Mouse (Mus musculus): ENCODE measurements around the gene Kif14. TPM values are rescaled to one million over a fixed set of nuclear protein-coding genes. Genes with fewer than 3 reads are reported as not detected.

Gene Kif14
- polyA plus RNA-seq, 1 experiment, result 3.7 TPM

DNA sequence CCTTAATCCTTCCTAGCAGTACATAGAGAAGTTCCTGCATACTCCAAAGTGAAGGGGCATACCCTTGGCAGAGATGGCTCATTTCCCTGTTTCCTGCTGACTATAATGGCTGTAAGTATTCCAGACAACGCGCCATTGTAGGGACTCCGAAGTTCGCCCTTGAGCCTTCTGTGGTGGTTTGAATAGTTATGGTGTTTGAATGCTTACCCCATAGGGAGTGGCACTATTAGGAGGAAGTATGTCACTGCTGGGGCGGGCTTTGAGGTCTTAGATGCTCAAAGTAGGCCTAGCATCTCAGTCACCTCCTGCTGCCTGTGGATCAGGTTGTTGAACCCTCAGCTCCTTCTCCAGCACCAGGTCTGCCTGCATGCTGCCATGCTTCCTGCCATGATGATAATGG, 100.2 kb downstream of the Kif14 start:
- Histone ChIP-seq H3K27me3 (ENCODE audit: control insufficient read depth, insufficient read depth, low read length) (no peaks in the 10 kb centered on the region), H3K36me3 (ENCODE audit: control insufficient read depth, insufficient read depth, low read length) (no peaks in the 10 kb centered on the region), H3K4me1 (replicated peaks; ENCODE audit: control insufficient read depth, insufficient read depth, low read length) (0 out of 2 replicates have a peak, but pooled peaks cover 4% of the 10 kb centered on the region), H3K4me3 (ENCODE audit: control insufficient read depth, insufficient read depth, low read length) (no peak overlapping the region), H3K27ac (ENCODE audit: control insufficient read depth, insufficient read depth, low read length) (no peak overlapping the region)
- TF ChIP-seq CTCF (IDR thresholded peaks at IDR 0.05; ENCODE audit: borderline replicate concordance, control insufficient read depth, extremely low read depth, insufficient read depth, low read length, poor library complexity), result no peak
- TF ChIP-seq POLR2A (IDR thresholded peaks at IDR 0.05; ENCODE audit: control insufficient read depth, extremely low read depth, insufficient read depth, low read length, poor library complexity), result no peak
- DNase-seq, result no peak
- WGBS, result 98% methylated on average over 5 of the region's 5 CpGs

DNA sequence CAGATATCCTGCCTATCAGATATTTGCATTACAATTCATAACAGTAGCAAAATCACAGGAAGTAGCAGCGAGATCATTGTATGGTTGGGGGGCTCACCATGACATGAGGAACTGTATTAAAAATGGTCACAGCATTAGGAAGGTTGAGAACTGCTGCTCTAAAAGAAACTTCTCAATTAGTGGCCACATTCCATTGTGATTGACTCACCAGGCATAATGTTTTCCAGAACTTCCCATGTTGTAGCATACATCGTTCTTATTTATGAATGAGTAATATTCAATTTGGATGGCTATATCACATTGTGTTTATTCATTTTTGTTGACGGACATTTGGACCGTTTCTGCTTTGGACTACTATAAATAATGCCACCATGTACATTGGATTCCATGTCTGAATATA, 101.5 kb downstream of the Kif14 start:
- DNase-seq, result no peak
- Histone ChIP-seq H3K27ac (ENCODE audit: control insufficient read depth, insufficient read depth, low read length) (no peak overlapping the region), H3K27me3 (ENCODE audit: control insufficient read depth, insufficient read depth, low read length) (no peaks in the 10 kb centered on the region), H3K36me3 (ENCODE audit: control insufficient read depth, insufficient read depth, low read length) (no peaks in the 10 kb centered on the region), H3K4me3 (ENCODE audit: control insufficient read depth, insufficient read depth, low read length) (no peak overlapping the region), H3K4me1 (replicated peaks; ENCODE audit: control insufficient read depth, insufficient read depth, low read length) (0 out of 2 replicates have a peak, but pooled peaks cover 4% of the 10 kb centered on the region)
- WGBS, result 96% methylated on average over 4 of the region's 4 CpGs
- TF ChIP-seq POLR2A (IDR thresholded peaks at IDR 0.05; ENCODE audit: control insufficient read depth, extremely low read depth, insufficient read depth, low read length, poor library complexity) (no peak), CTCF (IDR thresholded peaks at IDR 0.05; ENCODE audit: borderline replicate concordance, control insufficient read depth, extremely low read depth, insufficient read depth, low read length, poor library complexity) (no peak)

DNA sequence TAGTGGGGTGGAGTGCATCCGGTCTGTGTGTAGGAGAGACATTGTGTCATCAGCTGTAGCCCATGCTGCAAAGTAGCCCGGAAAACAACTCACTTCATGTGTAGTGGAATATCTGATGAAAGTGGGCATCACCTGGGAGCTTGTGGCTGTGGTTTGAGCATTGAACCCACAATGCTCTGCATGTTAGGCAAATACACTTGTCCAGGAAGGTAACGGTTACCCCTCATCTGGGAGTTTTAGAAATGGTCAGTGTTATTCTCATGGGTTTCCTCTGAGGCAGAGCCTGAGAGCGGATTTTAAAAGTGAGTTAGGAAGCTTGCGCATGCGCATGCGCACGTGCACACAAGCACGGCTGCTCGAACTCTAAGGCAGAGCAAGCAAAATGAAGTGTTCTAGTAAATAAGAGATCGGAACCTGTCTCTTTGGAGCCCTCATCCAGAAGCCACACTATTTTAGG, 102.6 kb downstream of the Kif14 start:
- WGBS, result 79% methylated on average over 11 of the region's 11 CpGs
- Histone ChIP-seq H3K4me1 (replicated peaks; ENCODE audit: control insufficient read depth, insufficient read depth, low read length) (0 out of 2 replicates have a peak, but pooled peaks cover 4% of the 10 kb centered on the region), H3K27ac (ENCODE audit: control insufficient read depth, insufficient read depth, low read length) (no peak overlapping the region), H3K27me3 (ENCODE audit: control insufficient read depth, insufficient read depth, low read length) (no peaks in the 10 kb centered on the region), H3K36me3 (ENCODE audit: control insufficient read depth, insufficient read depth, low read length) (no peaks in the 10 kb centered on the region), H3K4me3 (ENCODE audit: control insufficient read depth, insufficient read depth, low read length) (no peak overlapping the region)
- no peak for TF ChIP-seq CTCF (IDR thresholded peaks at IDR 0.05; ENCODE audit: borderline replicate concordance, control insufficient read depth, extremely low read depth, insufficient read depth, low read length, poor library complexity)
- TF ChIP-seq POLR2A (IDR thresholded peaks at IDR 0.05; ENCODE audit: control insufficient read depth, extremely low read depth, insufficient read depth, low read length, poor library complexity), result no peak
- no peak for DNase-seq

DNA sequence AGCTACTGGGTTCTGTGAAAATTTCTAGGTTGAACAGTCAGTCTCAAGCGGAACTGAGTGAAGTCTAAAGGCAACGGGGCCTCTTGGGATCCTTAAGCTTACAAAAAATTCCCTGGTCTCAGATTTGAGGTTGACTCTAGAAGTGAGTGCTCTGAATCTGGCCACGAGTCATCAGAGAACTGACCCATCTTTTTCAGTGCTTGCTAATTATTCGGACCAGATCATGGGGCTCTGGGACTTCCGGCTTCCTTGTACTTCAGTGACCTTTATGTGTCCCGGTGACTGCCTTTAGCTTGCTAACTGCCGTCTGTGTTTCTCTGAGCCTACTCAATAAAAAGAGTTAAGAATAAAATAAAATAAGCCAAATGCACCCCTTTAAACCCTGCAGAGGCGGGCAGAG, 103.1 kb downstream of the Kif14 start:
- WGBS, result 93% methylated on average over 8 of the region's 8 CpGs
- H3K27me3 ChIP-seq (ENCODE audit: control insufficient read depth, insufficient read depth, low read length), result no peaks in the 10 kb centered on the region
- TF ChIP-seq CTCF (IDR thresholded peaks at IDR 0.05; ENCODE audit: borderline replicate concordance, control insufficient read depth, extremely low read depth, insufficient read depth, low read length, poor library complexity) (no peak), POLR2A (IDR thresholded peaks at IDR 0.05; ENCODE audit: control insufficient read depth, extremely low read depth, insufficient read depth, low read length, poor library complexity) (no peak)
- H3K4me3 ChIP-seq (ENCODE audit: control insufficient read depth, insufficient read depth, low read length), result no peak overlapping the region
- no peaks in the 10 kb centered on the region for H3K36me3 ChIP-seq (ENCODE audit: control insufficient read depth, insufficient read depth, low read length)
- no peak for DNase-seq
- H3K4me1 ChIP-seq (replicated peaks; ENCODE audit: control insufficient read depth, insufficient read depth, low read length), result 0 out of 2 replicates have a peak, but pooled peaks cover 4% of the 10 kb centered on the region
- peak overlapping the region; percentile 34; the same call in 1 of the 2 replicates for H3K27ac ChIP-seq (ENCODE audit: control insufficient read depth, insufficient read depth, low read length)

DNA sequence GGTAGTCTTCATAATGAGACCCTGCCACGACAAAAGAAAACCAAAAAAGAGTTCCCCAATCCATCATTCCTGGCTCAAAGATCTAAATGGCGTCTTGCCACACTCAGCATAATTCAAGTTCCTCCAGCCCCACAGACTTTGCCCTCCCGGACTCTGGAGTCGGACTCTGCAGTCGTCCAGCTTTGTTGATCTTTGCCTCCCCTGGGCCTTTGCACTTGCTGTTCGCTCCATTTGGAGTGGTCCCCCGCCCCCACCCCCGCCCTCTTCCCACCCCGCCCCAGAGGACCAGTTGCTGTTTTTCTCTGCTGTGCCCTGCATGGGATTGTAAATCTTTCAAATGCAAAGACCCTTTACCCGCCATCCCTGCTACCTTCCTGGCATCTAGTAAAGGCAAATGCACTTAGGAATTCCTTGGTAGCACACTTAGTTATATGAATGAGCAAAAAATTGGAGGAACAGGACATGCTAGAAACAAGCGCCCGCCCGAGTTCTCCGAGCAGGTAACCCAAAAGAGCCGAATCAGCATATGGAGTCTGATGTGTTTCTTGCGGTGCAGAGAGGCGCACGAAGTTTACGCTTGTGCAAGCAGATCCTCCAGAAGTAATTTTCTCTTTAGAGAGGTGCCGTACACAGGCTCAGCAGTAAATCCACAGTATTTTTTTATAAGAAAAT, 103.6 kb downstream of the Kif14 start:
- no peaks in the 10 kb centered on the region for H3K27me3 ChIP-seq (ENCODE audit: control insufficient read depth, insufficient read depth, low read length)
- peak overlapping the region; percentile 34; the same call in 1 of the 2 replicates for H3K27ac ChIP-seq (ENCODE audit: control insufficient read depth, insufficient read depth, low read length)

DNA sequence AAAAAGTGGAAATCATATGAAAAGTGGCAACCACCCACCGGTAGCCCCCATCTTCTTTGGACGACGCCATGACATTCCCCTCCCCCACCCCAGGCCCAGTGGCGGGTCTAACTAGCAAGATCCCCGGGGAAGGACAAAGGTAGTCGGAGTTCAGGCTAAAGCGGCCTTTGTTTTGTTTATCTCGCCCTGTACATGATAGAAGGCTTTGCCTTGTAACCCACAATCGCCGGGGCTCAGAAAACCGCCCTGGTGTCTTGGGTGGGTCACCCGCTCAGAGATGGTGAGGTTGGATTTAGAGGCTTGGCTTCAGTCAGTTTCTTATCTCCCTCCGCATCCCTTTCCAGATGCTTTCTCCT, 104.1 kb downstream of the Kif14 start:
- TF ChIP-seq CTCF (IDR thresholded peaks at IDR 0.05; ENCODE audit: borderline replicate concordance, control insufficient read depth, extremely low read depth, insufficient read depth, low read length, poor library complexity) (no peak), POLR2A (IDR thresholded peaks at IDR 0.05; ENCODE audit: control insufficient read depth, extremely low read depth, insufficient read depth, low read length, poor library complexity) (no peak)
- Histone ChIP-seq H3K27me3 (ENCODE audit: control insufficient read depth, insufficient read depth, low read length) (no peaks in the 10 kb centered on the region), H3K27ac (ENCODE audit: control insufficient read depth, insufficient read depth, low read length) (no peak overlapping the region), H3K4me3 (ENCODE audit: control insufficient read depth, insufficient read depth, low read length) (no peak overlapping the region), H3K36me3 (ENCODE audit: control insufficient read depth, insufficient read depth, low read length) (no peaks in the 10 kb centered on the region), H3K4me1 (replicated peaks; ENCODE audit: control insufficient read depth, insufficient read depth, low read length) (peaks cover 4% of the 10 kb centered on the region; the same call in 1 of the 2 replicates)
- 62% methylated on average over 13 of the region's 13 CpGs for WGBS
- no peak for DNase-seq

More for the DNA sequence above, 103.6 kb downstream of the Kif14 start:
- H3K36me3 ChIP-seq (ENCODE audit: control insufficient read depth, insufficient read depth, low read length), result no peaks in the 10 kb centered on the region
- no peak for DNase-seq
- H3K4me3 ChIP-seq (ENCODE audit: control insufficient read depth, insufficient read depth, low read length), result no peak overlapping the region
- TF ChIP-seq POLR2A (IDR thresholded peaks at IDR 0.05; ENCODE audit: control insufficient read depth, extremely low read depth, insufficient read depth, low read length, poor library complexity), result no peak
- no peak for TF ChIP-seq CTCF (IDR thresholded peaks at IDR 0.05; ENCODE audit: borderline replicate concordance, control insufficient read depth, extremely low read depth, insufficient read depth, low read length, poor library complexity)
- 80% methylated on average over 20 of the region's 20 CpGs for WGBS
- H3K4me1 ChIP-seq (replicated peaks; ENCODE audit: control insufficient read depth, insufficient read depth, low read length), result peaks cover 4% of the 10 kb centered on the region; the same call in 1 of the 2 replicates

Data from thymus, adult 2 months (tissue).